Mouse (Mus musculus): ENCODE results near the gene Cttnbp2. TPM values are rescaled to one million over a fixed set of nuclear protein-coding genes. Genes with fewer than 3 reads are reported as not detected.
A peak's percentile ranks its signal among the peaks of the same experiment; 100 is the strongest.

Cttnbp2 gene
- total RNA-seq (2017) = 0.06 TPM in 1 of 2 replicates, not detected in the other

GRCm38 (mm10) chr6:18514480-18515352, at the start of gene Cttnbp2:
TSS of gene Cttnbp2 (minus strand) at chr6:18514843.
- ATAC-seq (replicated peaks in 1 of 2; ENCODE audit: insufficient read depth in 1 of 2, low FRiP score in 2 of 2, low TSS enrichment in 1 of 2, low read depth in 1 of 2, poor library complexity in 2 of 2, severe bottlenecking in 2 of 2) = peak; percentile 40 to 47; a peak in 3 of 4 replicates

GRCm38 (mm10) chr6:18559019-18559418, 44.4 kb upstream of the Cttnbp2 start:
- ATAC-seq (replicated peaks in 1 of 2; ENCODE audit: insufficient read depth in 1 of 2, low FRiP score in 2 of 2, low TSS enrichment in 1 of 2, low read depth in 1 of 2, poor library complexity in 2 of 2, severe bottlenecking in 2 of 2) = no peak

GRCm38 (mm10) chr6:18547516-18548465, 33.1 kb upstream of the Cttnbp2 start:
- ATAC-seq (replicated peaks in 1 of 2; ENCODE audit: insufficient read depth in 1 of 2, low FRiP score in 2 of 2, low TSS enrichment in 1 of 2, low read depth in 1 of 2, poor library complexity in 2 of 2, severe bottlenecking in 2 of 2) = no peak

DNA sequence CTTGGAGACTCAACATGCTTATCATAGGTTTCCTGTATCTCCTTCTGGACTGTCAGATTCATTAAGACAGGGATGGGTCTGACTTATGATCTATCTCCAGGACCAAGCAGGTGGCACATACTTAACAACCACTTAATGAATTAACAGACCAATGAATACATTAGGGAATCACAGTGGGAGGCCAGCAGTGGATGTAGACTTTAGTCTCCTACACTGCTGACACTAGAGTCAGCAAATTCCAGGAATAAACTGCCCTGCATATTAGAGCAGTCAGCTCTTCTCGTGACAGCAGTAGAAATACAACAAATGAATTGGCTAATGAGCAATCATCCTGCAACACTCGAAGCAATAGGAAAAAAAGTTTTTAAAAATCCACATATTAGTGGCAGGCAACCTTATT, 29.2 kb upstream of the Cttnbp2 start:
- ATAC-seq (replicated peaks in 1 of 2; ENCODE audit: insufficient read depth in 1 of 2, low FRiP score in 2 of 2, low TSS enrichment in 1 of 2, low read depth in 1 of 2, poor library complexity in 2 of 2, severe bottlenecking in 2 of 2) = no peak

GRCm38 (mm10) chr6:18540396-18540795, 25.8 kb upstream of the Cttnbp2 start:
- ATAC-seq (replicated peaks in 1 of 2; ENCODE audit: insufficient read depth in 1 of 2, low FRiP score in 2 of 2, low TSS enrichment in 1 of 2, low read depth in 1 of 2, poor library complexity in 2 of 2, severe bottlenecking in 2 of 2) = no peak

GRCm38 (mm10) chr6:18530394-18530793, 15.8 kb upstream of the Cttnbp2 start:
- ATAC-seq (replicated peaks in 1 of 2; ENCODE audit: insufficient read depth in 1 of 2, low FRiP score in 2 of 2, low TSS enrichment in 1 of 2, low read depth in 1 of 2, poor library complexity in 2 of 2, severe bottlenecking in 2 of 2) = no peak

- peak; percentile 68 to 84; a peak in 3 of 4 replicates for ATAC-seq (replicated peaks in 1 of 2; ENCODE audit: insufficient read depth in 1 of 2, low FRiP score in 2 of 2, low TSS enrichment in 1 of 2, low read depth in 1 of 2, poor library complexity in 2 of 2, severe bottlenecking in 2 of 2)
Observed at GRCm38 (mm10) chr6:18517626-18518025, 3.0 kb upstream of the Cttnbp2 start.

DNA sequence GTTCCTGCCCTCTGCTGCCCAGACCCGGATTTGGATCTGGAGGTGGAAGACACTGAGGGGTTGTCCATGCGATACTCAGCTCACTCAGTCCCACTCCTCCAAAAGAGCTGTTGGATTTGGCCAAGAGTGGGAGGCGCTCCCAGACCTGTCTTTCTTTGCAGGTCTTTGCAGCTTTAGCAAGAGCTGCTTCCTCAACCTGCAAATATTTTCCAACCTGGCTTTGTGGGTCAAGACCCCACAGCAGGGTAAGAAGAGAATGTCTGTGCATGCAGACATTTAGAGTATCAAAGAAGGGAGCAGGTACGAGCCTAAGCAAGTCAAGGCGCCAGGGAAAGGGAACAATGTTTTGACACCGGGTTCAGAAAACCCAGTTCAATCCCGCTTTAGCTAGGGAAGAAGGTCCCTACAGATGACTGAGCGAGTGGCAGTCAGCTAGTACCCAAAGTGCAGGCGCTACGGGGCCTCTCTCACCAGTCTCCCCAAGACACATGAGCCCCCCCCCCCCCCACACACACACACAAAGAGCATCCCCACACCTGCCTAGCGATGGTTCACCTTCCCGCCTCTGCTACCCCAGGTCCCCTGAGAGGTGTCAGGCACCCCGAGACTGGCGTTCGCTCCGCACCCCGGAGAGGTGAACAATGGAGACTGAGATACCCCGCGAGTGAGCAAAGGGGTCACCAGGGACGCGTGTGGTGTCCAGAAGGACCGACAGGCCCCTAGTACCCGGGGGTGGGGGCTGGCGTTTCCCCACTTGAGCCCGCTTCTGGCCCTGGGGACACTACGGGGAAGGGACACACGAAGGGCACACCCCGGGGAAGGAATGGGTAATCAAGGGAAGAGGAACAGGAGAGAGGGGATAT, 801 bp downstream of the Cttnbp2 start:
- ATAC-seq (replicated peaks in 1 of 2; ENCODE audit: insufficient read depth in 1 of 2, low FRiP score in 2 of 2, low TSS enrichment in 1 of 2, low read depth in 1 of 2, poor library complexity in 2 of 2, severe bottlenecking in 2 of 2) = no peak

GRCm38 (mm10) chr6:18511886-18512285, 2.8 kb downstream of the Cttnbp2 start:
- no peak for ATAC-seq (replicated peaks in 1 of 2; ENCODE audit: insufficient read depth in 1 of 2, low FRiP score in 2 of 2, low TSS enrichment in 1 of 2, low read depth in 1 of 2, poor library complexity in 2 of 2, severe bottlenecking in 2 of 2)

- ATAC-seq (replicated peaks in 1 of 2; ENCODE audit: insufficient read depth in 1 of 2, low FRiP score in 2 of 2, low TSS enrichment in 1 of 2, low read depth in 1 of 2, poor library complexity in 2 of 2, severe bottlenecking in 2 of 2) = no peak
Observed at GRCm38 (mm10) chr6:18508036-18508435, 6.6 kb downstream of the Cttnbp2 start.

- ATAC-seq (replicated peaks in 1 of 2; ENCODE audit: insufficient read depth in 1 of 2, low FRiP score in 2 of 2, low TSS enrichment in 1 of 2, low read depth in 1 of 2, poor library complexity in 2 of 2, severe bottlenecking in 2 of 2) = peak in 1 of 2 experiments; percentile 32; a peak in 1 of 4 replicates
Observed at GRCm38 (mm10) chr6:18499833-18500232, 14.8 kb downstream of the Cttnbp2 start.

- ATAC-seq (replicated peaks in 1 of 2; ENCODE audit: insufficient read depth in 1 of 2, low FRiP score in 2 of 2, low TSS enrichment in 1 of 2, low read depth in 1 of 2, poor library complexity in 2 of 2, severe bottlenecking in 2 of 2) = no peak
Observed at GRCm38 (mm10) chr6:18492977-18493376, 21.7 kb downstream of the Cttnbp2 start.

DNA sequence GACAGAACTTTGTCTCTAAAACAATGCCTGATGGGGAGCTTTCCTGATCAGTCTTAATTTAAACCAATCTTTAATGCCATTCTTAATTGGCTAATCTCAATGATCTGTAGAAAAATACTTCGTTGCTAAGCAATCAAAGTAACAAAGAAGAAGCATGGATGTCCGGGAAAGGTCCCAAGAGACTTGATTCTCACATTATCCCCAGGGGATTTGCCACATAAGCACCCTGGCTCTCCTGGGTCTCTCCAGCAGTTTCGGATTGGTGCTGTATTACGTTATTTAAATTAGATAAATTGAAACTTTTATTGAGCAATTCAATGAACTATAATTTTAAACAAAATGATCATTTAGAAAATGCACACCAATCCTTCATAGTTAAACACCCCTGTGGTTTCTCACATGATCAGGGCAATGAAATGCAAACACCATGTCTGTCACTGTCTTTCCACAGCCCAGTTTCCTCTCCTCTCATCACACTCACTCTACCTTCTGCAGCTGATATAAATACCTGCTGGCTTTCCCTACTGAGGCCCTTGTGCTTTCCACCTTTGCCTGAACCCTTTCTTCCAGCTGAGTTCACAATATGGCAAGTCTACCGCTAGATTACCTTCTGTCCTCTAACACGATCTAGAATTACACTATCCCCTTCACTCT, 22.3 kb downstream of the Cttnbp2 start:
- ATAC-seq (replicated peaks in 1 of 2; ENCODE audit: insufficient read depth in 1 of 2, low FRiP score in 2 of 2, low TSS enrichment in 1 of 2, low read depth in 1 of 2, poor library complexity in 2 of 2, severe bottlenecking in 2 of 2) = no peak

DNA sequence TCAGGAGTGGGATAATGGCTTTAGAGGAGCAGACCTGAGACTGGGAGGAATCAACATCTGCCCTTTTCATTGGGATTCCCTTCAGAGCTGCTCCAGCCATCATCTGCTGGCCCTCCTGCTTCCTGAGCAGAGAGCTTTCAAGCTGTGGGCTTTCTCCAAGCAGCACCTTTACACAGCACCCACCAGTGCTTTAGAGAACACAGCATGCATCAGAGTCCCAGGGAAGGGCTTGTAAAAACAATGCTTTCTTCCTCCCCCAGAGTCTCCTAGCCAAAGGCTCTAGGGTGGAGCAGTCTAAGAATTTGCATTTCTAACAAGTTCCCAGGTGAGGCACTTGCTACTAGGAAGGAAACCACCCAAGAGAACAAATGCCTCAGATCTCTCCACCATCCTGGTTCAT, 29.6 kb downstream of the Cttnbp2 start:
- no peak for ATAC-seq (replicated peaks in 1 of 2; ENCODE audit: insufficient read depth in 1 of 2, low FRiP score in 2 of 2, low TSS enrichment in 1 of 2, low read depth in 1 of 2, poor library complexity in 2 of 2, severe bottlenecking in 2 of 2)

DNA sequence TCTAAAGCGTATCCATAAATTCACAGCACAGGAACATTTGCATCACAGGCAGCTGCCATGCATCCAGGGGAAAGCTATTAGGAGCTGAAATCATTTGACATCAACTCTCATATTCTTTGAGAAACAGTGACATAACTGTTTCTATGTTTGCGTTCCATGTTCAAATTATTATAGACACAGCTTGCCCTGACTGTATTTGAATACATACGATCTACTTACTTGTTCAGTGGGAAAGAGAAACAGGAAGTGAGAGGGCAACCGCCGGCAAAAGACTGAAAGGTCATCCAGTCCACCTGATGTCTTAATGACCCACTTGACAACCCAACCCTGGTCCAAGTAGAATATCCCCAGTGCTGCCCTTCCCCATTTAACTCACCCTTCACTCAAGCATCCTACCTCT, 30.6 kb downstream of the Cttnbp2 start:
- ATAC-seq (replicated peaks in 1 of 2; ENCODE audit: insufficient read depth in 1 of 2, low FRiP score in 2 of 2, low TSS enrichment in 1 of 2, low read depth in 1 of 2, poor library complexity in 2 of 2, severe bottlenecking in 2 of 2) = no peak

DNA sequence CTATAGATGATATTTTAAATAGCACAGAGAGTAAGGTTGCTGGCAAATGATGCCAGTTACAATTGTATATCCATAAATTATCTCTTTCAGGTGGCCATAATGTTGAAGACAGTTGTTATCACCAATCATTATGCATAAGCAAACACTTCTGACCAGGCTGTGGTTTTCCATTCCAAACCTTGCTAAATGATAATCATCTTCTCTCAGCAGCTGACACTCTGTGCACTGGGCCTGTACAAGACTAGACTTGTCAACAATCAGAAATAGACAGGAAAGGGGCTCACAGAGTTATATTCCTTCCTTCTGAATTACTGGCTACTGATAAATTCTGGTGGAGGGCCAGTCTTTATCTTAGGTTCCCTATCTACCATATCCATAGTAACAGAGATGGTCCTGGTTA, 32.1 kb downstream of the Cttnbp2 start:
- ATAC-seq (replicated peaks in 1 of 2; ENCODE audit: insufficient read depth in 1 of 2, low FRiP score in 2 of 2, low TSS enrichment in 1 of 2, low read depth in 1 of 2, poor library complexity in 2 of 2, severe bottlenecking in 2 of 2) = no peak

- no peak for ATAC-seq (replicated peaks in 1 of 2; ENCODE audit: insufficient read depth in 1 of 2, low FRiP score in 2 of 2, low TSS enrichment in 1 of 2, low read depth in 1 of 2, poor library complexity in 2 of 2, severe bottlenecking in 2 of 2)
Observed at GRCm38 (mm10) chr6:18481781-18482180, 32.9 kb downstream of the Cttnbp2 start.

All from hematopoietic stem cell, adult 5-6 weeks (primary cell).